Mouse (Mus musculus) testis, postnatal 10 days (tissue): ENCODE results near the gene Ubald2.

ENCODE experiments used
- DNase-seq: peaks from one replicate; pipeline ENCODE4 v3.0.0; 2021; ENCODE audit warnings: low spot score

Ubald2 gene

GRCm38 (mm10) chr11:116416196-116416943 lies 17.5 kb upstream of the Ubald2 start:
- peak; percentile 42 for DNase-seq

- DNase-seq = peak; percentile 31
Observed at GRCm38 (mm10) chr11:116417054-116417453, 16.8 kb upstream of the Ubald2 start.

- DNase-seq = peak; percentile 58
Observed at GRCm38 (mm10) chr11:116418194-116418840, 15.6 kb upstream of the Ubald2 start.

GRCm38 (mm10) chr11:116418841-116419462 lies 14.9 kb upstream of the Ubald2 start:
- DNase-seq = peak; percentile 49

- DNase-seq = peak; percentile 28
Observed at GRCm38 (mm10) chr11:116421102-116421501, 12.8 kb upstream of the Ubald2 start.

- peak; percentile 30 for DNase-seq
Observed at GRCm38 (mm10) chr11:116422562-116422961, 11.3 kb upstream of the Ubald2 start.

- peak; percentile 31 for DNase-seq
Observed at GRCm38 (mm10) chr11:116423214-116423613, 10.7 kb upstream of the Ubald2 start.

GRCm38 (mm10) chr11:116423782-116424620 lies 9.9 kb upstream of the Ubald2 start:
- DNase-seq = no peak

GRCm38 (mm10) chr11:116424621-116425407 lies 9.1 kb upstream of the Ubald2 start:
- DNase-seq = no peak

GRCm38 (mm10) chr11:116426328-116426727 lies 7.6 kb upstream of the Ubald2 start:
- peak; percentile 51 for DNase-seq

GRCm38 (mm10) chr11:116426852-116427575 lies 6.9 kb upstream of the Ubald2 start:
- no peak for DNase-seq

- no peak for DNase-seq
Observed at GRCm38 (mm10) chr11:116428872-116429859, 4.7 kb upstream of the Ubald2 start.

GRCm38 (mm10) chr11:116429862-116430613 lies 3.9 kb upstream of the Ubald2 start:
- DNase-seq = no peak

- no peak for DNase-seq
Observed at GRCm38 (mm10) chr11:116430723-116431427, 3.0 kb upstream of the Ubald2 start.

- no peak for DNase-seq
Observed at GRCm38 (mm10) chr11:116431428-116432077, 2.3 kb upstream of the Ubald2 start.

- DNase-seq = no peak
Observed at GRCm38 (mm10) chr11:116432127-116432526, 1.8 kb upstream of the Ubald2 start.

- DNase-seq = no peak
Observed at GRCm38 (mm10) chr11:116432593-116433355, 1.1 kb upstream of the Ubald2 start.
